Mouse (Mus musculus) liver, embryonic 16.5 days (tissue): Measurements from ENCODE around the gene Slc8a1. TPM values are rescaled to one million over a fixed set of nuclear protein-coding genes. Genes with fewer than 3 reads are reported as not detected.

Source experiments
- ATAC-seq: fragments of 200-750 bp; cut with Nextera tagmentation; 2 replicates; pipeline ENCODE4 v1.8.0; 2017; ENCODE audit warnings: low read depth, mild to moderate bottlenecking, moderate number of reproducible peaks, moderate library complexity
- H3K27ac ChIP-seq: fragments of 300-500 bp; sonication (generic); 2 replicates; pipeline ENCODE4 v1.5.1; 2014; ENCODE audit warnings: mild to moderate bottlenecking, low read length
- H3K27me3 ChIP-seq: fragments of 300-500 bp; sonication (generic); 2 replicates; pipeline ENCODE4 v1.6.1; 2014; ENCODE audit warnings: low read depth, low read length, mixed read lengths; ENCODE audit not compliant: control insufficient read depth, insufficient read depth
- H3K36me3 ChIP-seq: fragments of 300-500 bp; sonication (generic); 2 replicates; pipeline ENCODE4 v1.6.1; 2014; ENCODE audit warnings: mild to moderate bottlenecking; ENCODE audit not compliant: control insufficient read depth, insufficient read depth
- H3K4me1 ChIP-seq: fragments of 300-500 bp; sonication (generic); 2 replicates; pipeline ENCODE4 v1.6.1; 2014; ENCODE audit warnings: low read depth, low read length, mixed read lengths; ENCODE audit not compliant: control insufficient read depth
- H3K4me2 ChIP-seq: fragments of 300-500 bp; sonication (generic); 2 replicates; pipeline ENCODE4 v1.6.1; 2014; ENCODE audit warnings: low read depth, low read length, mixed read lengths
- H3K4me3 ChIP-seq: fragments of 300-500 bp; sonication (generic); 2 replicates; pipeline ENCODE4 v1.5.1; 2014; ENCODE audit warnings: low read depth, mild to moderate bottlenecking, low read length
- H3K9ac ChIP-seq: fragments of 300-500 bp; sonication (generic); 2 replicates; pipeline ENCODE4 v1.6.1; 2014; ENCODE audit warnings: low read depth, low read length
- H3K9me3 ChIP-seq: fragments of 300-500 bp; sonication (generic); replicated peaks from 2 replicates; pipeline ENCODE4 v1.6.1; 2016; ENCODE audit warnings: low read length; ENCODE audit not compliant: control insufficient read depth
- WGBS: fragments of 180-500 bp; shearing (Covaris S2); extraction: QIAGEN DNeasy Blood & Tissue Kit; methylation state at CpG from one replicate; pipeline ENCODE4 v1.1.7; 2014; ENCODE audit not compliant: insufficient replicate concordance; 5-methylcytosine and 5-hydroxymethylcytosine counted together
- polyA plus RNA-seq: library from polyadenylated mRNA; unstranded; fragments of >200 nt; fragmentation: Nextera tagmentation; extraction: Ambion mirVana; gene quantifications from 2 replicates; pipeline ENCODE4 v1.2.1, GENCODE M21; 2015

Slc8a1 gene
- polyA plus RNA-seq, 1 experiment from 2014 or later: 0.70 TPM

DNA sequence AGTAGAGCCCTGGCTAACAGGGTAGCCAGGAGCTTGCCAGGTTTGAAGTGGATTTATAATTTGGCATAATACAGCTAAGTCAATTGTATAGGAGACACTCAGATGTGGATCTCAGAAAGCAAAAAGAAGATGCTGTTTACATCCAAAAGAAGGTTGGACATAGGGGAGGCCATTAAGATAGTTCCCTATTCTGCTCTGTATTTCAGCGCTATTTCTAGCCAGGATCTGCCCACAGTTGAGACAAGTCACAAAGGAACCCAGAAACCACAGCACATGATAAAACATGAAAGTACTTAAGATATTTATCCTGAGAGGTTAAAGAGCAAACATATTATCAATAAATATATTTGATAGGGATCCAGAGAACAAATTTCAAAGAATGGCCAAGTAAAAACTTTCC is 43.2 kb downstream of the Slc8a1 start:
- ATAC-seq: no peak
- Histone ChIP-seq H3K27ac (no peak overlapping the region), H3K9me3 (no peaks in the 10 kb centered on the region), H3K4me3 (no peak overlapping the region), H3K36me3 (no peaks in the 10 kb centered on the region), H3K4me2 (no peak overlapping the region), H3K9ac (no peak overlapping the region), H3K4me1 (no peaks in the 10 kb centered on the region), H3K27me3 (no peaks in the 10 kb centered on the region)
- whole genome bisulfite sequencing: 37% methylated on average over 1 of the region's 1 CpGs

DNA sequence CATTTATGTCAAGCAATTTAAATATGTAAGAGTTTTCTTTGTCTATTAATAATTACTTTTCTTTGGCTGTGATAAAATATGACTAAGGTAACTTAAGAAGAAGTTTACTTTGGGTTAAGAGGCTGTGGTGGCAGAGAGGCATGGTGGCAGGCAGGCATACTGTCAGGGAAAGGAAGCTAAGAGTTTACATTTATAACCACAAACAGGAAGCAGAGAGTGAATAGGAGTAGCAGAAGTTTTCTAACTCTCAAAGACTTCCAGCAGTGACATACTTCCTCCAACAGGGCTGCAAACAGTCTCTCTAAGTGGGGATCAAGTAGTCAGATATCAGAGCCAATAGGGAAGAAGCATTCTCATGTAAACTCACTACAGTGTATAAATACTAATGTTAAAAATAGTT is 58.6 kb downstream of the Slc8a1 start:
- no peak overlapping the region for H3K27ac ChIP-seq
- H3K4me2 ChIP-seq: no peak overlapping the region
- no peak for ATAC-seq
- no peak overlapping the region for H3K4me3 ChIP-seq
- no peaks in the 10 kb centered on the region for H3K36me3 ChIP-seq
- H3K9me3 ChIP-seq: no peaks in the 10 kb centered on the region
- no peaks in the 10 kb centered on the region for H3K4me1 ChIP-seq
- no peak overlapping the region for H3K9ac ChIP-seq
- no peaks in the 10 kb centered on the region for H3K27me3 ChIP-seq

DNA sequence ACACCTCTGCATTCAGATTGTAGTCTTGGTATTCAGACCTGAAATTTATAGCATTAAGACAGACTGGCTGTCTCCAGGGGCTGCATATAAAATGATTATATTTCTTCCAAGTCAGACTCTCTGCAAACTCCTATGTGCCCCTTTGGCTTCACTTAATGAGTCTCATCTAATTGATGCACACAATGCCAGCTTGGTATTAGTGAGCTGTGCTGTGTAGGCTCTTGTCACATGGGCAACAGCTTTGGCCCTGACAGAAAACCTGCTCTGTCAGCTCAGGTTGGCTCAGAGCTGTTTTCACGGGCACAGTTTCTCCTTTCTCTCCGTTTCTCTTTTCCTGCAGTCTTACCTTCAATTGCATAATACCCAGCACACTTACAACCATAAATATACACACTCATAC is 60.7 kb downstream of the Slc8a1 start:
- H3K36me3 ChIP-seq: no peaks in the 10 kb centered on the region
- H3K27me3 ChIP-seq: peaks cover 2% of the 10 kb centered on the region; the same call in 1 of the 2 replicates
- ATAC-seq: no peak
- no peak overlapping the region for H3K4me3 ChIP-seq
- H3K4me1 ChIP-seq: no peaks in the 10 kb centered on the region
- H3K9me3 ChIP-seq: no peaks in the 10 kb centered on the region
- no peak overlapping the region for H3K27ac ChIP-seq
- H3K9ac ChIP-seq: no peak overlapping the region
- no peak overlapping the region for H3K4me2 ChIP-seq
- WGBS: 48% methylated on average over 2 of the region's 2 CpGs

DNA sequence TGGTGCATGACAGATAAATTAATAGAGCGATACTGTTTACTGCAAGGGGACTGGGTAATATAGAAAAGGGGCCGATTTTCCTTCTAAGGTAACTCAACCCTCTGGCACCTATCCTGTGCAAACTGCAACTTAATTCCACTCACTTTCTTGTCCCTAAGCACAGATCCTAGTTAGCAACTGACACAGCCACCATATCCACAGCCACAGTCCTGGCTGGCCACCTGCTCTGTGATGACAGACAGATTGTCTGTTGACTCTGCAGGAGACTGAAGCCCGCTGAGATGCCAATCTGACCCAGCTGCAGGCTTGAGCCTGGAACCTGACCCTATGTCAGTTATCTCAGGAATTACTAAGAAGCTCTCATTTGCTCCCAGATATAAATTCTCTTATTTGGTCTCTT is 62.0 kb downstream of the Slc8a1 start:
- H3K36me3 ChIP-seq: no peaks in the 10 kb centered on the region
- no peak overlapping the region for H3K4me3 ChIP-seq
- WGBS: 56% methylated on average over 3 of the region's 3 CpGs

DNA sequence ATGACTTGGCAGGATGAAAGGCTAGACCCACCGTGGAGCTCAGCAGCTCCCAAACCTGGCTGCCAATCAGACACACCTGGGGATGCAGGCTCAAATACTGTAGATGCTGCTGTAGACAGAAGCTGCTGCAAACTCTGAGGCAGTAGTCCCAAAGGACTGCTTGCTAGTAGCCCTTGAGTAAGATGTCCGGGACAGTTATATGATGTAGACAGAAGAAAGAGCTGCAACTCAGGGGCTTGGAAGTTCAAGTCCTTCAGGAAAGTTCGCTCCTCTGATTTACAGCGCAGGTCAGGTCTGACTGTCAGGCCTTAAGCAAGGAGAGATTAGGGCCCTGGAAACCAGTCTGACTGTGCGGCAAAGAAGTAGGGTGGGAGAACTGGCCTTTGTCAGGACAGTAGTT is 66.9 kb downstream of the Slc8a1 start:
- Histone ChIP-seq H3K4me2 (no peak overlapping the region), H3K36me3 (no peaks in the 10 kb centered on the region), H3K27ac (no peak overlapping the region), H3K9me3 (no peaks in the 10 kb centered on the region), H3K9ac (no peak overlapping the region), H3K27me3 (peaks cover 31% of the 10 kb centered on the region), H3K4me3 (no peak overlapping the region), H3K4me1 (no peaks in the 10 kb centered on the region)
- no peak for ATAC-seq
- 45% methylated on average over 5 of the region's 5 CpGs for WGBS

More for the DNA sequence above, 62.0 kb downstream of the Slc8a1 start:
- peaks cover 9% of the 10 kb centered on the region for H3K27me3 ChIP-seq
- H3K27ac ChIP-seq: no peak overlapping the region
- no peaks in the 10 kb centered on the region for H3K4me1 ChIP-seq
- no peak for ATAC-seq
- no peak overlapping the region for H3K4me2 ChIP-seq
- no peak overlapping the region for H3K9ac ChIP-seq
- no peaks in the 10 kb centered on the region for H3K9me3 ChIP-seq

DNA sequence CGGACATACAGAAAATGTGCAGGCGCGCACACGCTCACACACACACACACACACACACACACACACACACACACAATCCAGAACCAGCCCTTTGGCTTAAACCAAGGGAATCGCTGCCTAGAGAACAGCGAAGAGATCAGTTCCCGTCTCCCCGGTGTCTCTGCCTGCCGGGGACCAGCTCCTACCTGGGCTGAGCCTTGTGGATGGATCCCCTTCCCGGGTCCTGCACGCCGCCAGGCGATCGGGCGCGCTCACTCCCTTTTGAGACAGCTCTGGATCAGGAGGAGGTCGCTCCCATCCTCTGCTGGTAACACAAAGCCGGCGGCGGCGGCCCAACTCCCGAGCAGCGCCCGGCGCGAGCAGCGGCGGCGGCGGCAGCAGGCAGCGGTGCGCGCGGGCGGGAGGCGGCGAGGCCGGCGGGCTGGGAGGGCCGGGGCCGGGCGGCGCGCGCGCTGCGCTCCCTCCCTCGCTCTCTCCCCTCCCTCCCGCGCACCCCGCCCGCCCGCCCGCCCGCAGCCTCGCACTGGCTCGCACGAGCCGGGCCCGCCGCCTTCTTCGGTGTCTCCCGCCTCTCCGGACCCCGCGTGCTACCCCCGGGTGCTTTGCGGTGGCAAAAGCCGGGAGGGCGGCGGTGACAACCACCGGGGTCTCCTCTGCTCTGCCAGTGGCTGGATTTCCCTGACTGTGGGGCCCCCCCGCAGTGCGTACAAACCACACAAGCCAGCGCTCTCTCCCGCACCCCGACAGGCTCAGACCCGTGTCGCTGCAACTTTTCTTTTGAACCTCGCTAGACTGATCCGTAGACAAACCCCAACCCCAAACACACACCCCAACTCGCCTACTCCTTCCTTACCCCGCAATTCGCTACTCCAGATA is 68.1 kb downstream of the Slc8a1 start:
- H3K4me1 ChIP-seq: no peaks in the 10 kb centered on the region
- H3K4me3 ChIP-seq: peak overlapping the region; percentile 63
- WGBS: under 1% methylated on average over 52 of the region's 84 CpGs
- H3K27me3 ChIP-seq: peaks cover 31% of the 10 kb centered on the region
- no peaks in the 10 kb centered on the region for H3K36me3 ChIP-seq
- H3K9ac ChIP-seq: peak overlapping the region; percentile 50
- no peaks in the 10 kb centered on the region for H3K9me3 ChIP-seq
- ATAC-seq: peak; percentile 65
- peak overlapping the region; percentile 29; the same call in 1 of the 2 replicates for H3K27ac ChIP-seq
- peak overlapping the region; percentile 69 for H3K4me2 ChIP-seq

DNA sequence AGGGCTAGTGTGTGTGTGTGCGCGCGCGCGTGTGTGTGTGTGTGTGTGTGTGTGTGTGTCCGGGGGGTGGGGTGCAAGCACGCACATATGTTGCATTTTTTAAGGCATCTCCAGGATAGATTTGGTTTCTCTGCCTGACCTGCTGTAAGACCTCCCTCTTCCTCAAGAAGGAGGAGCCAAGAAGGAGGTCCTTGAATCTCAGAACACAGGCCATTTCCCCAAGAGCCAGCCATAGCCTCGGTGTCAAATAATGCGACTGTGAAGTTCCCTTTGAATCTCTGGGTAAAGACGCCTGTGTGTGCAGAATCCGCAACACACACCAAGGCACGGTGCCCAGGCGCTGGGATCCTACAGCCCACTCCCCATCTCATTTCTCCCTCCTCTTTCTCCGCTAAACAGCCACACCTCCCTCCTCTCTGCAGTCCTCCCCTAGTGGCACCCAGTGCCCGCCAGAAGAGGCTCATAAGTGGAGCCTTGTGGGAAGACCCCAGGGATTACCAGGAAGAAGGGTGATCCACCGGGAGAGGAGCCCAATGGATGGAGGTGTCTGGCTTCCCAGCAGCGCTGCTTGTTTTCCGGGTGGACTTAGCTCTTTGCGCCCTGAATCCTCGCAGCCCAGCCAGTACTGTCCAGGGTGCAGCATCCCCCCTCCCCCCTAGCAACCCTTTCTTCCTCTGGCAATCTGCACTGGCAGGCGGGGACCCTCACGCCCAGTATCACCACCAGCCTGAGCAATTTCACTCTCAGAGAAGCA is 68.9 kb downstream of the Slc8a1 start:
- H3K27ac ChIP-seq: no peak overlapping the region
- ATAC-seq: peak; percentile 19; the same call in 1 of the 2 replicates
- peaks cover 31% of the 10 kb centered on the region for H3K27me3 ChIP-seq
- WGBS: 5% methylated on average over 22 of the region's 22 CpGs
- peak overlapping the region; percentile 69 for H3K4me2 ChIP-seq
- H3K4me1 ChIP-seq: no peaks in the 10 kb centered on the region
- no peaks in the 10 kb centered on the region for H3K9me3 ChIP-seq
- no peaks in the 10 kb centered on the region for H3K36me3 ChIP-seq
- peak overlapping the region; percentile 50; the same call in 1 of the 2 replicates for H3K9ac ChIP-seq
- H3K4me3 ChIP-seq: peak overlapping the region; percentile 63

DNA sequence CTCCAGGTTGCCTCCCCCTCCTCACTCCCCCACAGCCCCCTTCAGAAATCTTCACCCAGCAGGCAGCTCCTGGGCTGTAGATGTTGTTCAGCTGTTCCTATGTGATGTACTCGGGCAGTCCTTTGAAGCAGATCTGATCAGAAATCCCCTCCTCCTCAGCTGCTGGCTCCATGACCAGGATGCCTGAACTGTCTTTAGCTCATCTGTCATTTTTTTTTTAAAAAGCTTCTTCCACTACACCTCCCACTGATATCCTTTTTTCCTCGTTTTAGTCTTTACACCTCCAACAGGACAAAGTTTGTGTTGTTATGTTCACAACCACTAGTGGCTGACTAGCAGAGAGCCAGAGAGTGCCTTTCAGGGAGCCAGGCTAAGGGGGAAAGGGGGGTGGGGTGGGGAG is 69.7 kb downstream of the Slc8a1 start:
- Histone ChIP-seq H3K4me3 (no peak overlapping the region), H3K9ac (no peak overlapping the region), H3K36me3 (no peaks in the 10 kb centered on the region), H3K4me1 (no peaks in the 10 kb centered on the region), H3K9me3 (no peaks in the 10 kb centered on the region), H3K27ac (no peak overlapping the region), H3K27me3 (peaks cover 31% of the 10 kb centered on the region), H3K4me2 (no peak overlapping the region)
- WGBS: 7% methylated on average over 2 of the region's 2 CpGs
- ATAC-seq: no peak

DNA sequence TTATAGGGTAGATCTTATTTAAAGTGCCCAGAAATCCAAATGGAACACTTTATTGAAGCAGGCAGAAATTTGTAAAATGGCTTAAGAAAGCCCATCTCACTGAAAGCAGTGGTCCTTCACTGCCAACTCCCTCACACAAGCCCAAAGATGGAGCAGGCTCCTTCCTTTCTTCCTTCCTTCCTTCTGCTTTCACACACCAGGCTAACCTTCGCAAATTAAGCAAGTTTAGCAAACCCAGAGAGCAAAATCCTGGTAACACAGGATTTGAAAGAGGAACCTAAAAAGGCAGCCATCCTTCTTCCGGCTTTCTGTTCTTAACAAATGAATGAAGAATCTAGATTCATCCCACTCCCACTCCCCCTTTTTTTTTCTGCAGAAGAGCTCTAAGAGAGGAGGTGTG is 70.2 kb downstream of the Slc8a1 start:
- H3K27ac ChIP-seq: no peak overlapping the region
- H3K4me1 ChIP-seq: no peaks in the 10 kb centered on the region
- H3K4me2 ChIP-seq: no peak overlapping the region
- no peak overlapping the region for H3K9ac ChIP-seq
- WGBS: 27% methylated on average over 2 of the region's 2 CpGs
- H3K4me3 ChIP-seq: no peak overlapping the region
- ATAC-seq: no peak
- no peaks in the 10 kb centered on the region for H3K9me3 ChIP-seq
- H3K27me3 ChIP-seq: peaks cover 31% of the 10 kb centered on the region
- H3K36me3 ChIP-seq: no peaks in the 10 kb centered on the region
